Mouse (Mus musculus): ENCODE results near the gene Tulp2.
A peak's percentile ranks its signal among the peaks of the same experiment; 100 is the strongest.
"Not testable (repeated sequence)": the region's sequence is repeated elsewhere in the genome, so short reads cannot be mapped to it uniquely, and the experiment has no call there.

The Tulp2 gene

DNA sequence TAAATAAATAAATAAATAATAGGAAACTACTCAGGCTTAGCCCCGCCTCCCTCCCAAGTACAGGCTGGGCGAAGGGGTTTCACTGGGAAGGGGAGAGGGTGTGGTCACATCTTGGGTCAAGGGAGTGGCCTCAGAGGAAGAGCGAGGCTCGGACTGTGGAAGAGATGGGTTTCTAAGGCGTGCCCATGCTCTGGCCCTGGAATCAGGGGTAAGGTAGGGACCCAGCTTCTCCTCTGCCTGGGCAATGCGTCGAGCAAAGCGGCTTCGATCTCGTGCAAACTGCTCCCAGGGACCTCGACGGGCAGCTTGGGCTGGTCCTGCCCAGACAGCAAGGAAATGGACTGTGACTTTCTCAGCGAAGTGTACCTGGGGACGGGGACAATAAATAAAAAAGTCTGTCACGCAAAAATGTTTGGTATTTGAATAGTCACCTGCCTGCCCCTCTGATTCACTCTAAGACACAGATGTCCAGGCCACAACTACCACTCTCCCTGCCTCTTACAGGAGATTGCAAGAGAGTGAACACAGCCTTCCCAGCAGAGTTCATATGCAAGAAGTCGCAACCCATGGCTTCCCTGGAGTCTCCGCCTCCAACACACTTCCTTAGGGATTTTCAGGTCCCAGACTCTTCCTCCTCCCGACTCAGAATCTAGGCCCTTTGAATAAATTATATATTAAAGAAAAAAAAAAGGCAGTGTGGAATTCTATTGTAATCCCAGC lies 41.4 kb downstream of the Tulp2 start:
- DNase-seq: no peak

DNA sequence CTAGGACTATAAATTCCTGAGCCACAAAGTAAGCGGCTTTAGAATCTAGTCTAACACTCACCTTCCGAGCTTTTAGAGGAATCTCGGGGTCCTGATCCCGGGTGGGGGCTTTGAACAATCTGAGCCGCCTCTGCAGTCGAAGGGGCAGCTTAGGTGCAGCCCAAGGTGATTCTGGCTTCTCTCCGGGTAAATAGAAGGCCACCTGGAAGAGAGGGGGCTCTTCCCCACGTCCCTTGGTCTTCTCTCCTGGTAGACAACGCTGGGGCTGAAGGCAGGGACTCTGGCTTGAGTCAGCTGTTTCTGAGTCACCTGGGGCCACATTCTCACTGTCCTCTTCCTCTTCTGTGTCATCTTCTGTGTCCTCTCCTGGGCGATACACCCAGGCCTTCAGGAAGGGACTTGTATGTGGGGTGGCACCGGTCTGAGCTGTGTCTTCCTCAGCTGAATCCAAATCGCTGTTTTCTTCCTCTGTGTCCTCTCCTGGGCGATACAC lies 42.0 kb downstream of the Tulp2 start:
- no peak for DNase-seq

DNA sequence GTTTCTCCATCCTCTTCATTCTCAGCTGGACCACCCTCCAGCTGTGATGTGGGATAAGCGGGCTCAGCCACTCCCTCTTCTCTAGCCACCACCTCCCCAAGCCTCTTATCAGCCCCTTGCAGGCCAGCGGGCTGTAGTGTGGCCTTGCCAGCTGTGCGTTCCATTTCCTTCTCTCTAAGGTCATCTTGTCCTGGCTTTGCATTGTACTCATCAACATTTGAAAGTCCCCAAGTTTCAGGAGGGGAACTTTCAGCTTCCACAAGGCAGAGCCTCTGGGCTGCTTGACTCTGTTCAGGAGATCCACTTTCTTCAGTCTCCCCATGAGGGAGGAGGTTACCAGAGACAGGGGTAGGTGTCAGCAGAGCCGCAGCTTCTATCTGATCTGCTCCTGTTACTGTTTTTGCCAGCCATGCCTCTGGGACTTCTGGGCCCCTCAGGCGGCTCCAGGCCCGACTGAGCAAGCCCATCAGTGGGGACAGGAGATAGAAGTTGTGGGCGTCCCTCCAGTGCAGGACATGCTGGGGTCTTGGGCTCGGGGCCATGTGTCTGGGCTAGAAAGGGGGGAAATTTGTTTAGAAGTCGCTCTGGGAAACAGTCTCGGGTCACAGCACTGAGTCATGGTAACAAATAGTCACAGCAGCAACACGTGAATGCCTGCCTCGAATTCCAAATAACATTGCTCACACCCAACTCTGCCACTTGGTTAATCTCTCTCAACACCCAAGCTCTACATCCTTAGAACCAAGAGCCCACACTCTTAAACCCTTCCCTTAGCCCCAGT lies 43.4 kb downstream of the Tulp2 start:
- peak; percentile 38 to 41 for DNase-seq

DNA sequence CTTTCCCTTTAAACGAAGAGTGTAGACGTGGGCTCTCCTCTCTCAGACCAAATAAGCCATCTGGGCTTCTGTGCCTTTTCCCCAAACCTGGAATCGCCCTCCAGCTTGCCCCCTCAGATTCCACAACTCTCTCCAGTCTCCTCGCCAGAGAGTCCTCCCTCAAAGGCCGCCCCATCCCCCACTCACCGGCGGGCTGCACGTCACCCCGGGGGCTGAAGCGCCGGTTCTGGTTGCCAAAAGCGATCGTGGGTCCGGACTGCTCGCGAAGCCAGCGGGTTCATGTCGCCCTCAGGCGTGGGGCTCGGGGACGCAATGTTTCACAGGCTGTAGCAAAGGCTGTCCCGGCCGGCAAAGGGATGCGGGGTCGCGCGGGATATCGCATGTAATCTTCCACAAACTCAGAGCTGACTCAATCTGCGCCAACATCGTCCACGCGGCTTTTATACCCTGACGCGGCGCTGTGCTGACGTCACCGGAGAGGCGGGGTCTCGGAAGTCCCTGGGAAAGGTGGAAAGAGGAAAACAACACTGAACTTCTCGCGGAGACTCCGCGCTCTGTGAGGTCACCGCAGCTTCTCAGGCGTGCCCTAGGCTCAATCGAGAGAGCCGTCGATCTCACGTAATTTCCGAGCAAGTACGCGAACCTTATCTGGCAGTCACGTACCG lies 44.3 kb downstream of the Tulp2 start, which contains the start of the genes Ppp1r15a and Plekha4:
TSS of gene Ppp1r15a (minus strand) at position 460 of the 665 bp plus-strand sequence.
TSS of gene Plekha4 (plus strand) at position 522 of the 665 bp plus-strand sequence.
- DNase-seq: peak; percentile 97 to 98

DNA sequence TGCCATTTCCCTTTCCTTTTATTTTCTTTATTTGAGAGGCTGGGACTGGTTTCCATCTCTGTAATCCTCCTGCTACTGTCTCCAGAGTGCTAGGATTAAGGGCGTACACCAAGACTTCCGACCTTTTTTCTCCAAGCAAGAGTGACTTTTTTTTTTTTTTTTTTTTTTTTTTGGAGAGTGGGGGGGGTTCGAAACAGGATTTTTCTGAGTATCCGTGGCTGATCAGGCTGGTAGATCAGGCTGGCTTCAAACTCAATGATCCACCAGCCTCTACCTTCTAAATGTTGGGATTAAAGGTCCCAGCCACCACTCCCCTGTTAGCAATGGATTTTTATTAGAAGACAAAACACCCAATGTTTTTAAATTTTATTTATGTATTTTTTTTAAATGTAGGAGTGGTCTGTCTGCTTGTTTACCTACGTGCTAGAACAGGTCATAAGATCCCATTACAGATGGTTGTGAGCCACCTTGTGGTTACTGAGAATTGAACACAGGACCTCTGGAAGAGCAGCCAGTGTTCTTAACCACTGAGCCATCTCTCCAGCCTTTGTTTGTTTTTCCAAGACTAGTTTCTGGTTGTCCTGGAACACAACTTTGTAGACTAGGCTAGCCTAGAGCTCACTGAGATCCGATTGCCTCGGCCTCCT lies 44.9 kb downstream of the Tulp2 start:
- DNase-seq: peak in 1 of 2 experiments; percentile 51

DNA sequence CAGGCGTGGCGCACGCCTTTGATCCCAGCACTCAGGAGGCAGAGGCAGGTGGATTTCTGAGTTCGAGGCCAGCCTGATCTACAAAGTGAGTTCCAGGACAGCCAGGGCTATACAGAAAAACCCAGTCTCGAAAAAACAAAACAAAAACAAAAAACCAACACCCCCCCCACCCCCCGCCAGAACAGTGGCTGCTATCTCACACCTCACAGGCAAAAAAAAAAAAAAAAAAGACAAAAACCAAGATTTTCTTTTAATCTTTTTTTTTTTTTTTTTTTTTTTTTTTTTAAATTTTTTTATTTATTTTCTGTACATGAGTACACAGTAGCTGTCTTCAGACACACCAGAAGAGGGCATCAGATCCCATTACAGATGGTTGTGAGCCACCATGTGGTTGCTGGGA lies 45.5 kb downstream of the Tulp2 start:
- not testable (repeated sequence) for DNase-seq

DNA sequence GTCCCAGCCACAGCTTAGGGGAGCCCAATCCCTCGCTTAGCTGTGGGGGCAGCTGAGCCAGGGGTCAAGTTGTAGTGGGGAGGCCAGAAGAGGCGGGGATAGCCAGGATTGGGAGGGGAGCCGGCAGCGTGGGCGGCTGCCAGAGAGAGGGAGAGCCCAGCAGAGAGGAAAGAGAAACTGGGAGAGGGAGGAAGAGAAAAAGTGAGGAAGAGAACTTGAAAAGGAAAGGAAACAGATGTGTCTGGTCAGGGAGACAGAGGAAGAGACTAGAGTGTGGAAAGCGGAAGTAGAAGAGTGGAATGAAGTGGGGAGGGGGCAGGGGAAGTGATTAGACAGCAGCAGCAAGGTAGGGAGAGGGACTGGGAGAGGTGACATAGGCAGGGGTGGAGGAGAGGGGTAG lies 47.8 kb downstream of the Tulp2 start:
- DNase-seq: no peak

DNA sequence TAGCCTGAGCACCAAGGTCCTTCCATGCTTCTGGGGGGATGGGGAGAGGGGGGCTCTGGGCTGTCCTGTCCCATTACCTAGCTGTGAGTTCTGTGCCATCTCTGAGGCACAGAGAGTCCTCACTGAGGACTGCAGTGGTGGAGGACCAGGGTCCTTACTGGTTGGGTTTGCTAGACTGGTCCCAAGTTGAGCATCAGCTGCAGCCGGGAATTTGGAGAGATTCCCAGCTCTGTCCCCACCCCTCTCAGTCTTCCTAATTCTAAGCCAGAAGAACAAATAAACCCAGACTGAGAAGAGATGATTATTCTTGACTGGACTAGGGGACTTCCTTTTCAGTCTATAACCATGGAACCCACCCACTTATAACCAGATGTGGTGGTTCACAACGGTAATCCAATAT lies 49.0 kb downstream of the Tulp2 start:
- DNase-seq: no peak

DNA sequence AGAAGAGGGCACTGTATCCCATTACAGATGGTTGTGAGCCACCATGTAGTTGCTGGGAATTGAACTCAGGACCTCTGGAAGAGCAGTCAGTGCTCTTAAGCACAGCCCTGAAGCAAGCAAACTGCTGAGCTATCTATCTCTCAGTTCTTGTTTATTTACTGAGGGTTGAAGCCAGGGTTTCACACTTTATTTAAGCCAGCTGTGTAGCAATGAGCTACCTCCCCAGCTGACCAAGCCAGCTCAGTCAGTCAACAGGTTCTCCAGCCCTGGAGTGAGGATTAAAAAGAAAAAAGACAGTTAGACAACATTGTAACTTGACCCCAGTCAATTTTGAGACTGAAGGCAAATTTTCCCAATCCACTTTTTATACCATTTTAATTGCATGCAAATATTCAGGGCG lies 54.0 kb downstream of the Tulp2 start:
- DNase-seq: no peak

DNA sequence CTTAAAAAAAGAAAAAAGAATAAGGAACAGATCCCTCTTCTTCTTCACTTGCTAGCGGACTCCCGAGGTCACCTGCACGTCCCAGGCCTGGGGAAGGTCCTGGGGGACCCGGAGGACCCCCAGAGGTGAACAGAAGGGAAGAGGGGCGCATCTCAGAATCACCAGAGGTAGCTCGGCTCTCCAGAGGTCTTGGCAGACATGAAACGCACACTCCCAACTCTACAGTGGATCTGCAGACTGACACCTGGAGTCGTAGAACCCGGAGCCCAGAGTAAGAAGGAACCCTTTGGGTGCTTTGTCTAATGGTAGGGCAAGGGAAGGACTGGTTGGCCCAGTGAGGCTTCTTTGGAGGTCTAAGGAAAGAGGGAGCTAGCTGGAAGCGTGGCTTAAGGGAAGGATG lies 55.9 kb downstream of the Tulp2 start:
- DNase-seq: no peak

DNA sequence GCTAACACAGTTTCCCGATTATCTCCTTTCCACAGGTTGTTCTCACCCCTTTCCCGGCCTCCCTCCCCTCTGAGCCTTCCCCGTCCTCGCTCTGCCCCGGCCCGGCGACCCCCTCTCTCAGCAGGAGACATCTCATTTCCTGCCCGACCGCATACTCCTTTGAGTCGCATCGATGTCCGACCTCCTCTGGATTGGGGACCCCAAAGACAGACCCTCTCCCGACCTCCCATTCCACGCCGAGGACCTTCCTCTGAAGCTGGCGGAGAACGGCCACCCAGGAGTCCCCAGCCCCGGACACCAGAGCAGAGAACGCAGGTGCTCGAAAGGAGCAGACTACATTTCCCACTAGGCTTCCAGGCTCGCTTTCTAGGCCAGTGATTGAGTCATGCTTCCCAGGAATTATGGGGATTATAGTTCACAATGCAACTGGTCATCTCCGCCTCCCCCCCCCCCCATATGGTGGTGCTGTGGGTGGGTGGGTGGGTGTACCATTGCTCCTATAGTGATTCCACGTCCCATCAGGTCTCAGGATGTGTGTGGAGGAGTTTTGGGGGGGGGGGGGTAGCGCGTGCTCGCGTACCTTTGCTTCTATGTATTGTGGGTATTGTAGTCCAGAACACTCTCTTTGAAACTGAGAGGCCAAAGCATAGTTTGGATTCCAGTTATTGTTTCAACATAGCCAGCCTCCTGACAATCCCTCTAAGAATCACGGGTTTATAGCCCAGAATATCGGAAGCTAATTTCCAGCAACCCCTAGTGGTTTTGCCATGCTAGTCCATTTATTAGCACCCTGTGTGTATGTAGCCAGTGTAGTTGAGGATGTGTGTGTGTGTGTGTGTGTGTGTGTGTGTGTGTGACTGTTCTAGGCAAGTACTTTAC lies 56.7 kb downstream of the Tulp2 start:
- peak; percentile 74 to 80 for DNase-seq

DNA sequence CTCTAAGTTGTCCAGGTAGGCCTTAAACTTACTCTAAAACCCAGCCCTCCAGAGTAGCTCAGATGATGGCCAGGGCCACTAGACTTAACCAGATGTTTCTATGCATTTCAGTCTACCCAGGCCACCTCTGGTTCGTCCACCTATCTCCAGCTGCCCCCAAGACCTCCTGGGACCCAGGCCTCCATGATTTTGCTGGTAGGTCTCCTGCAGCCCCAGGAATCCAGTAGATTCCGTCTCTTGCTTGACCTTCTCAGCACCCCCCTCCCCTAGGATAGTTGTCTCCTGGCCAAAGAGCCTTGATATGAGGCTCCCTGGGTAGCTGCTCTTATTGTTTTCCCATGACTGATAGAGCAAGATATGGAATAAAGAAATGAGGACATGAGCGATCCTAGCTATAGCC lies 57.4 kb downstream of the Tulp2 start:
- no peak for DNase-seq

DNA sequence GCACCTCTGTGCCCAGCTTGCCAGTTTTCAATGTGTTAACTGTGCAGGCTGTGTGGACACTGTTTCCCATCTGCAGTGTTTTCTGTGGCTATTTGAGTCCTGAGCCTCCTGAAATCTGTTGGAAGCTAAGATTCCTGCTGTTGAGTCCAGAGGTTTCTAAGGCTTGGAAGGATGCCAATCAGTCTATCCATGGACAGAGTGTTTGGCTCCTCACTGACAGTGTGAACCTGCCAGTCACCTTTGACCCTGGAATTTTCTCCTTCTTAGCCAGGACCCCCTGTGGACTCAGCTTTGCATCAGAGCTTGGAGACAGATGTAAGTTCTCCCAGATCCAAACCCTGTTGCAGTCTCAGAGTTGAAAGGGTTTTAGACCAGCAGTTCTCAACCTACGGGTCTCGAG lies 58.5 kb downstream of the Tulp2 start:
- DNase-seq: no peak

DNA sequence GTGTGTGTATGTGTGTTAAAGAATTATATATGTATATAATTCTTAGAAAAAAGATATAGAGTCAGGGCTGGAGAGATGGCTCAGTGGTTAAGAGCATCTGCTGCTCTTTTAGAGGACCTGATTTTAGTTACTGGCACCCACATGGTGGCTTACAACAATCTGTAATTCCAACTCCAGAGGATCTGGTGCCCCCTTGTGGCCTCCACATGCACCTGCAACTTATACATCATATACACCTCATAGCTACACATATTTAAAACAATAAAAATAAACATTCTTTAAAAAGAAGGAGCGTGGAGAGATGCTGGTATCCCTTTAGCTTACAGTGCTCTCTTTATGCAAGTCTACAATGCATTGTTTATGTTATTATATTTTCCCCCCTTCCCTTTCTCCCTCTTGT lies 62.8 kb downstream of the Tulp2 start:
- DNase-seq: no peak

DNA sequence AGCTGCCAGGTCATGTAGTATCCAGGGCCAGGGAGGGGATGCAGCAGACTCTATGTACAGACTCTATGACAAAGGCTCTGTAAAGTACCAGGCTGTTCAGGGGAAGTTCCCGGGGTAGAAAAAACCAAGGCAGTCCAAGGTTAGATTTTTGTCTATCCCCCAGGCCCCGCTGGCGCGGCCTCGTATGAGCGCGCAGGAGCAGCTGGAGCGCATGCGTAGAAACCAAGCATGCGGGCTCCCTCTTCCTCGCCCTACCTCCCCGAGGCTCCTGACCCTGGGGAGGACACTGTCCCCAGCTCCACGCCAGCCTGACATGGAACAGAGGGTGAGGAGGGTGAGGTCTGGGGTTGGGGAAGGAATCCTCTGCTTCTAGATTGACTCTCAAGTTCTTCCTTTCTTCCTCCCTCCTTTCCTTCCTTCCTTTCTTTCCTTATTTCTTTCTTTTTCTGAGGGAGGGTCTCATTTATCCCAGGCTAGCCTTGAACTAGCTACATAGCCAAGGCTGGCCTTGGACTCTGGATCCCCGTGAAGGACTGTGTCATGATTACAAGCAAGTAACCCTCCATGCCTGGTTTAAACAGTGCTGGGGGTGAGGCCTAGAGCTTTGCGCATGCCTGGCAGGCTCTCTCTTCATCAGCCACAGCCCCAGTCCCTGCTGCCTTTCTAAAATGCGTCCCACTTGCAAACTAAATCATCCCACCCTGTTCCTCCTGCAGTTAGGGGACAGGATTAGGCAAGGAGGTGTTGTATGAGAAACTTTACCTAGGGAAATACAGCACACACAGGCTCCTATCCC lies 68.2 kb downstream of the Tulp2 start:
- no peak for DNase-seq

DNA sequence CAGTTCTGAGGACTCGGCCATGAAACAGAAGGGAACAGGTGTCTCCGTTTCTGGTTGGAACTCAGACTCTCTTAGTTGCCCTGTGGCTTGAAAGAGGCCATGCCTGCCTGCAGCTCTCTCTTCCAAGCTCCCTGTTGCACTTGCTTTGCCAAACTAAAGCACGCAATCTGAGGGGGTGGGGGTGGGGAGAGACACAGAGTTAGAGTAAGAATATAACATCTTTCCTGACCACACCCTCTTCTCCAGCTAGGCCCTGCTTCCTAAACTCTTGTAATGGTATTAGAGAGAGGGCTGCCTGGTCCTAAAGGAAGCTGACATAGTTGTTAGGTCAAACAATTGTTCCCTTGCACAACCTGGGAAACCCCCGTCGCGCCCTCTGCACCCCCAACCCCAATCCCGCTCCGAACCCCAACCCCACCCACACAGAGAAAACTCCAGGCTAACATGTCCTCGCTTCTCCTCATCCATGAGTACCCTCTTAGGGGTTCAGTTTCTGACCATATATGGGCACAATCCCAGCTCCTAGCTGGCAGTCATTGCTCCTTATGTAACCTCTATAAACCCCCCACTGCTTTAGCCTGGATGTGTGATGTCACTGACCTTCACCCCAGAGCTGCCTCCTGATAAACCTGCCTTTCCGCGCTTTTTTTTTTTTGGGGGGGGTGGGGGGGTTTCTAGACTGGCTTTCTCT lies 69.3 kb downstream of the Tulp2 start:
- DNase-seq: no peak

DNA sequence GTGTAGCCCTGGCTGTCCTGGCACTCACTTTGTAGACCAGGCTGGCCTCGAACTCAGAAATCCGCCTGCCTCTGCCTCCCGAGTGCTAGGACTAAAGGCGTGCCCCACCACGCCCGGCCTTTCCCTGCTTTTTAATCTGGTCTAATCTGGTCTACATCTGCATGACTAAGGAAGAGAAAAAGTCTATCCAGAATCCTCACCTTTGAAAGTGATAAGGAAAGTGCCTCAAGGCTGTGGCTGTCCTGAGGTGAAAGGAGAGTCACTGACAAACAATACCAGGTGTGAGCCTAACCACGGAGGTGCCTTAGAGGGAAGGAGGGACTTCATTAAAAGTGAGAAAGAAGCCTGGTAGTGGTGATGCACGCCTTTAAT lies 69.8 kb downstream of the Tulp2 start:
- no peak for DNase-seq

DNA sequence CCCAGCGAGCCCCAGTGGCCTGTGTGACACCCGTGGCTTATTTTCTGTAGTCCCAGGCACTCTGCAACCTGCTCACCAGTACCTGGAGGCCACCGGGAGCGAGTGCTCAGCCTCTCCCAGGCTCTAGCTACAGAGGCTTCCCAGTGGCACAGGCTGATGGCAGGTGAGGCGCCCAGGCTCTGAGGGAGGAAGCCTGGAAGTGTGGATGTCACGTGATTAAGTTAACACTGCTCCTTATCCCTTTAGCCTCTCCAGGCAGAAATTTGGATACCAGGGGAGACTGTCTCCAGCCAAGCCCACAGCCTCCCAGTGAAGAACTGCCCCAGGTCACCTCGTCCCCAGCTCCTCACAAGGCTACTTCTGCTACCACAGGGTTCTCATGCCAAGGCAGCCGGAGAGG lies 71.8 kb downstream of the Tulp2 start:
- DNase-seq: no peak

DNA sequence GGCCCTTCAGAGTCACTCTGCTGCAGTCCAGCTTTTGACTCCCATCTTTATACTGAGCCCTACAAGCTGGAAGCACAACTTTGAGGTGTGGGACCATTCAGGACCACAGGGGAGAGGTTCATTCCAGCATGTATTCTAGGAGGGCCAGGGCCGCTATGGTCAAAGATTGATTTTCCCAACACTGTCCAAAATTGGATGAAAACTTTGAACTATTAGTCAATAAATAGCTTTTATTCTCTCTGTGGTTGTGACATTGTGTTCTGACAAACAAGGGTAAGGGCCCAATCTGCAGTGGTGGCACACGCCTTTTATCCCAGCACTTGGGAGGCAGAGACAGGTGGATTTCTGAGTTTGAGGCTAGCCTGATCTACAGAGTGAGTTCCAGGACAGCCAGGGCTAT lies 72.3 kb downstream of the Tulp2 start:
- no peak for DNase-seq

DNA sequence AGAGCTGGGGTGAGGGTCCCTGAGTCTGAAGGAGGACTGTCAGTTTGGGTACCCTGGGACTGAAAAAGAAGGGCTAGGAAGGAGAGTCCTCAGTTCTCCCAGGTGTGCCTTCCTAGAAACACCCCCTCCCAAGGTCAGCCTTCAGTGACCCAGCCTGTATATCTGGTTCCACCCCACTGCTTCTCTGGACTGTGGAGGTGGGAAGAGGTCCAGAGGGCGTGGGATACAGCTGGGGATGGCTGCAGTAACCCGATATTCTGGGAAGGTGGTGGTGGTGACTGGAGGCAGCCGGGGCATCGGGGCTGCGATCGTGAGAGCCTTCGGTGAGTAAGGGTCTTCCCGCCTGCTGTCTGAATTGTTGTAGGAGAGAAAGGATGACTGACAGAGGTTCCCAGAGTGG lies 73.1 kb downstream of the Tulp2 start, which contains the start of gene Hsd17b14:
TSS of gene Hsd17b14 (plus strand) at position 150 of the 400 bp plus-strand sequence.
- DNase-seq: no peak

Data from cerebellum, postnatal 14 days (tissue).